Mouse (Mus musculus) ES-E14 (cell line): ENCODE data around the gene Cradd. TPM values are rescaled to one million over a fixed set of nuclear protein-coding genes. Genes with fewer than 3 reads are reported as not detected.

Experiments
- DNase-seq: peaks from one replicate; pipeline ENCODE4 v3.0.0-alpha.2; 2013; ENCODE audit warnings: low read depth, low spot score
- H3K27ac ChIP-seq: 2 replicates; pipeline ENCODE4 v1.5.1; 2012; ENCODE audit warnings: low read depth, mild to moderate bottlenecking, low read length, moderate library complexity, mixed read lengths; ENCODE audit not compliant: poor library complexity, insufficient read depth, severe bottlenecking
- H3K36me3 ChIP-seq: 2 replicates; pipeline ENCODE4 v1.6.1; 2012; ENCODE audit warnings: mild to moderate bottlenecking, low read length, moderate library complexity, mixed read lengths; ENCODE audit not compliant: control insufficient read depth, poor library complexity, insufficient read depth, severe bottlenecking
- H3K4me1 ChIP-seq, 2 experiments: fragments of 150-350 bp in 1 of 2; sonication (generic) in 1 of 2; 2 replicates each; pipeline ENCODE4 v1.6.1; 2012; ENCODE audit warnings: low read length in 2 of 2, mild to moderate bottlenecking in 1 of 2, mixed read lengths in 1 of 2; ENCODE audit not compliant: control insufficient read depth in 2 of 2, insufficient read depth in 2 of 2, poor library complexity in 1 of 2
- H3K4me3 ChIP-seq, 2 experiments: fragments of 150-350 bp in 1 of 2; sonication (generic) in 1 of 2; 2 replicates each; pipeline ENCODE4 v1.5.1; 2012; ENCODE audit warnings: low read length in 2 of 2, low read depth in 1 of 2, mild to moderate bottlenecking in 1 of 2, mixed read lengths in 1 of 2; ENCODE audit not compliant: insufficient read depth in 1 of 2, poor library complexity in 1 of 2, severe bottlenecking in 1 of 2
- H3K9ac ChIP-seq: 2 replicates; pipeline ENCODE4 v1.6.1; 2012; ENCODE audit warnings: low read depth, mild to moderate bottlenecking, low read length, mixed read lengths; ENCODE audit not compliant: poor library complexity, insufficient read depth, severe bottlenecking
- H3K9me3 ChIP-seq: fragments of 150-350 bp; sonication (generic); 2 replicates; pipeline ENCODE4 v1.6.1; 2012; ENCODE audit warnings: low read depth, mild to moderate bottlenecking, low read length; ENCODE audit not compliant: control insufficient read depth, insufficient read depth
- CHD2 ChIP-seq: IDR thresholded peaks from 2 replicates; pipeline ENCODE4 v1.6.1; 2014; ENCODE audit warnings: mild to moderate bottlenecking, low read depth, low read length, inconsistent platforms
- HCFC1 ChIP-seq: IDR thresholded peaks from 2 replicates; pipeline ENCODE4 v1.6.1; 2012; ENCODE audit warnings: low read length, inconsistent platforms, borderline replicate concordance; ENCODE audit not compliant: insufficient read depth
- MAFK ChIP-seq: IDR thresholded peaks from 2 replicates; pipeline ENCODE4 v1.6.1; 2014; ENCODE audit warnings: mild to moderate bottlenecking, low read depth, low read length, inconsistent platforms; ENCODE audit not compliant: insufficient read depth
- ZC3H11A ChIP-seq: IDR thresholded peaks from 2 replicates; pipeline ENCODE4 v1.6.1; 2012; ENCODE audit warnings: low read depth, mild to moderate bottlenecking, inconsistent platforms, low read length, borderline replicate concordance
- ZNF384 ChIP-seq: IDR thresholded peaks from 2 replicates; pipeline ENCODE4 v1.6.1; 2012; ENCODE audit warnings: low read depth, low read length, inconsistent platforms
- in situ Hi-C, 2 experiments: fragments of 600-800 bp; cut with MboI; formaldehyde crosslinking; loops; one replicate each; pipeline ENCODE4 v1.15.1; 2025; ENCODE audit warnings: low sequenced_read_pairs in 2 of 2, inconsistent platforms in 1 of 2; ENCODE audit not compliant: unreplicated experiment in 2 of 2
- total RNA-seq: library from RNA; depleted of rRNA; stranded (reverse); fragments of 300-350 nt; gene quantifications from 2 replicates; pipeline ENCODE4 v1.2.3, GENCODE M21; 2012

Cradd gene
- total RNA-seq, 1 experiment: 8.4 TPM

DNA sequence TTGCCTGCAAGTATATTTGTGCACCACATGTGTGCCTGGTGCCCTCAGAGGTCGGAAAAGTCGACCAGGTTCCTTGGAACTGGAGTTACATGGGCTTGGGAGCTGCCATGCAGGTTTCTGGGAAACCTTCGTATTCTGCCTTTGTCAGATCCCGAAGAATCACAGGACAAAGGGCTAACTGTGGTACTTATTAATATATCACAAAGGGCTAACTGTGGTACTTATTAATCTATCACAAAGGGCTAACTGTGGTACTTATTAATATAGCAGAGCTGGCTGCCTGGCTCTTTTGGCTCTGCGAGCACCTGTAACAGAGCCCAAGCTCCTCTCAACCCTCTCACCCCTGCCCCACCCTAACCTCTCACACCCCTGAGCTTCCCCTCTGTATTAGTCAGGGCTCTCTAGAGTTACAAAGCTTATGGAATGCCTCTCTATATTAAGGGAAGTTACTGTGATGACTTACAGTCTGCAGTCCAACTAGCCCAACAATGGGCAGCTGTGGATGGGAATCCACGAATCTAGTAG lies 42.4 kb downstream of the Cradd start:
- H3K4me1 ChIP-seq: peaks cover 0 to 7% of the 10 kb centered on the region in 2 experiments; a peak in 2 of 4 replicates
- no peak overlapping the region for H3K4me3 ChIP-seq
- H3K9me3 ChIP-seq: no peaks in the 10 kb centered on the region
- H3K9ac ChIP-seq: no peak overlapping the region
- in situ Hi-C loops: loop anchor here in 1 of 2 experiments (25.0 kb wide), 1 partner anchor 294 kb away; no protein-coding TSS in a partner anchor
- TF ChIP-seq ZNF384: no peak
- TF ChIP-seq ZC3H11A: no peak
- no peak for TF ChIP-seq CHD2
- no peak for TF ChIP-seq MAFK
- no peak for TF ChIP-seq HCFC1
- DNase-seq: no peak
- H3K36me3 ChIP-seq: no peaks in the 10 kb centered on the region
- no peak overlapping the region for H3K27ac ChIP-seq

DNA sequence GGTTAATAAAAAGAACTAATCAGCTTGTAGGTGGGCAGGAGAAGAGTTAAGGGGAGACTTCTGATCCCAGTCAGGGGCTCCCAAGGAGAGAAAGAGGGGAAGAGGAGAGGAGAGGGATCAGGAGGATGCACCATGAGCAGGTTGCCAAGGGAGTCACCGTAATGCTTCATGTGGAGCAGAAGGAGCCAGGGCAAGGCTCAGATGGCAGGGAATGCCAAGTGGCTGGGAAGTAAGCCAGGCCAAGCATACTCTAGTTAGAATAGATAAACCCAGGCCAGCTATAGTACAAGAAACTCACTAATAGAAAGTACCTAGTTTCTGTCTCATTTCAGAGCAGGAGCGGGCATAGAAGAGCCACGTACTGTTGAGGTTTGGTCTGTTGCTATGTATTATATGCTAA lies 43.6 kb downstream of the Cradd start:
- Histone ChIP-seq H3K4me3 (no peak overlapping the region), H3K9ac (no peak overlapping the region), H3K27ac (no peak overlapping the region), H3K36me3 (no peaks in the 10 kb centered on the region), H3K4me1 (peaks cover 0 to 7% of the 10 kb centered on the region in 2 experiments; a peak in 2 of 4 replicates), H3K9me3 (no peaks in the 10 kb centered on the region)
- no peak for TF ChIP-seq ZC3H11A
- no peak for TF ChIP-seq ZNF384
- no peak for TF ChIP-seq HCFC1
- in situ Hi-C loops: loop anchor here in 1 of 2 experiments (25.0 kb wide), 1 partner anchor 293 kb away; no protein-coding TSS in a partner anchor
- no peak for DNase-seq

DNA sequence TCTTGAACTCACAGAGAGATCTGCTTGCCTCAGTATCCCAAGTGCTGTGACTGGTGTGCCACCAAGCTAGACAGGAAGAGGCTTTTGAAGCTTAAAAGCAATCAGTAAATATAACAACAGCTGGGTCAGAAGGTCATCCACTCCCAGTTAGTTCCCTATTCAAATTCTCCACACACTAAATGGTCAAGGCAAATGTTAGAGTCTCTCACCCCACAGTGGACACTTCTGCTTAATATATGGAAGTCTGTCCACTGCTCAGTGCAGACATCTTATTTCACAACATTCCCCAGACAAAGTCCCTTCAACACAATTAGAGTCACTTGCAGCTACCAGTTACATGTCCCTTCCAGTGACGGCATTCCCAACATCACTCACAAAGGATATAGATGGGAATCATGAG lies 44.5 kb downstream of the Cradd start:
- in situ Hi-C loops: loop anchor here in 1 of 2 experiments (25.0 kb wide), 1 partner anchor 292 kb away; no protein-coding TSS in a partner anchor
- H3K36me3 ChIP-seq: no peaks in the 10 kb centered on the region

DNA sequence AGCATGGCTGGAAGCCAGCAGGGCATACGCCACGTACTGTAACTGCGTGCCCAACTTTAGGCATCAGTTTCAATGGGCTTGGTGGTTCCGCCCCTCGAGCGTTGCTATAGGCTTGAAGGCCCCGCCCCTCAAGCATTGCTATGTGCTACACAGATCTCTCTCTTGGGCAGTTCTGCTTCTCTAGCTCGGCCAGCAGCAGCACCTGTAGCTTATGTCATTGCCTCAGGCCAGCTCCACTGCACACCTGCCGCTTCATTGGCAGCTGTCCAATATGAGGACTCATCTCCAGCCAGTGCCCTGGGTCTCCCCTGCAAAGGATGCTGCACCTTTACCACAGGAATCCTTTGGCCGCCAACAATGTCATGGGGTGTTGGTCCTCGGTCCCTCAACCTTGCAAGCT lies 45.8 kb downstream of the Cradd start:
- Histone ChIP-seq H3K27ac (no peak overlapping the region), H3K9ac (no peak overlapping the region), H3K9me3 (no peaks in the 10 kb centered on the region), H3K4me1 (peaks cover 0 to 7% of the 10 kb centered on the region in 2 experiments; a peak in 2 of 4 replicates), H3K36me3 (no peaks in the 10 kb centered on the region), H3K4me3 (no peak overlapping the region)
- in situ Hi-C loops: loop anchor here in 1 of 2 experiments (25.0 kb wide), 1 partner anchor 291 kb away; no protein-coding TSS in a partner anchor
- TF ChIP-seq ZNF384 (no peak), MAFK (no peak), HCFC1 (no peak), ZC3H11A (no peak), CHD2 (no peak)
- no peak for DNase-seq

More for the DNA sequence above, 44.5 kb downstream of the Cradd start:
- Histone ChIP-seq H3K27ac (no peak overlapping the region), H3K4me1 (peaks cover 0 to 7% of the 10 kb centered on the region in 2 experiments; a peak in 2 of 4 replicates), H3K9ac (no peak overlapping the region), H3K9me3 (no peaks in the 10 kb centered on the region), H3K4me3 (no peak overlapping the region)
- TF ChIP-seq MAFK: no peak
- no peak for TF ChIP-seq CHD2
- DNase-seq: no peak

DNA sequence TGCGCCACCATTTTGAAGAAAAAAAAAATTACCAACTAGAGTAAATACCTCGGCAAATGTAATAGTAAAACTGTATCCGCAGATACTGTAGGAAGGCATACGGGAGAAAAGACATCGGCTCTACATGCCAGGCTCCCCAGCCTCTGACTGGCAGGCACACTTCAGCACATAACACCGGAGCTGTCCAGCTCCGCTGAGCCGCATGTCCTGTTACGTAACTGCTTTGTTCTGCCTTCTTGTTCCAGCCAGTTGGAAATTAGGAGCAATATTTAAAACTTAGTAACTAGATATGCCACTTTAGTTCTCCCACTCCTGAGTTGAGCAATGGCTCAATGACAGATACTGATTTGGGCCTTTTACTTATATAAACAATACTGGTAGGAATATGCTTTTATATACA lies 48.4 kb downstream of the Cradd start:
- no peak overlapping the region for H3K4me3 ChIP-seq
- in situ Hi-C loops: loop anchor here in 1 of 2 experiments (25.0 kb wide), 1 partner anchor 288 kb away; no protein-coding TSS in a partner anchor
- H3K27ac ChIP-seq: no peak overlapping the region
- H3K4me1 ChIP-seq: no peaks in the 10 kb centered on the region
- no peak for DNase-seq
- no peaks in the 10 kb centered on the region for H3K36me3 ChIP-seq
- TF ChIP-seq ZNF384 (no peak), CHD2 (no peak)
- no peak overlapping the region for H3K9ac ChIP-seq
- H3K9me3 ChIP-seq: no peaks in the 10 kb centered on the region
